21 mouse cellular contexts compared by ENCODE assay signal in genomic region chr2:113379639-113380038, GRCm38 (mm10). TPM values are rescaled to one million over a fixed set of nuclear protein-coding genes. Genes with fewer than 3 reads are reported as not detected.
DNase-seq lines count a peak whose midpoint lies in the region; ATAC-seq and TF ChIP-seq lines count a peak whose summit lies in the region.
"Had no signal": no experiment of that assay in that cellular context is flagged by ENCODE, and none has a peak within 500 bp of the region (broad histone marks: within the 10 kb centered on the region; RNA-seq: fewer than 3 reads in every experiment).

No protein-coding gene starts in this region.

- no peaks in the 10 kb centered on the region for H3K9me3 ChIP-seq in lung, embryonic 16.5 days (ENCODE audit: control insufficient read depth, low read length)
- H3K9me3 ChIP-seq: embryonic facial prominence, embryonic 12.5 days; forebrain, embryonic 12.5 days; hindbrain, embryonic 15.5 days; limb, embryonic 15.5 days; neural tube, embryonic 15.5 days had no signal

- no peak overlapping the region for H3K27ac ChIP-seq in lung, embryonic 16.5 days (ENCODE audit: low read length)
- H3K27ac ChIP-seq: embryonic facial prominence, embryonic 12.5 days; forebrain, embryonic 12.5 days; hindbrain, embryonic 15.5 days; limb, embryonic 15.5 days; liver, embryonic 14.5 days; neural tube, embryonic 15.5 days had no signal

- 0 out of 2 replicates have a peak, but pooled peaks have one; percentile 36 for ATAC-seq in lung, embryonic 16.5 days (ENCODE audit: low read depth)
- no peak for ATAC-seq in frontal cortex, adult (ENCODE audit: low TSS enrichment)

- no peak for TF ChIP-seq POLR2A in lung, adult 2 months (IDR thresholded peaks at IDR 0.05; ENCODE audit: borderline replicate concordance, extremely low read depth, low read depth, low read length)

- H3K4me2 ChIP-seq in lung, embryonic 16.5 days (ENCODE audit: low read depth, low read length) = no peak overlapping the region
- H3K4me2 ChIP-seq: embryonic facial prominence, embryonic 12.5 days; forebrain, embryonic 12.5 days; hindbrain, embryonic 15.5 days; limb, embryonic 15.5 days; midbrain, embryonic 11.5 days; neural tube, embryonic 15.5 days had no signal

- H3K36me3 ChIP-seq in lung, embryonic 16.5 days (ENCODE audit: control insufficient read depth, insufficient read depth, low read length) = no peaks in the 10 kb centered on the region
- H3K36me3 ChIP-seq: embryonic facial prominence, embryonic 12.5 days; forebrain, embryonic 12.5 days; hindbrain, embryonic 15.5 days; limb, embryonic 15.5 days; neural tube, embryonic 15.5 days had no signal

- no peak overlapping the region for H3K4me3 ChIP-seq in lung, embryonic 16.5 days (ENCODE audit: low read length)
- H3K4me3 ChIP-seq in lung, adult 2 months (replicated peaks; ENCODE audit: extremely low read depth, low read depth, low read length) = no peak overlapping the region
- H3K4me3 ChIP-seq: embryonic facial prominence, embryonic 12.5 days; forebrain, embryonic 12.5 days; hindbrain, embryonic 15.5 days; limb, embryonic 15.5 days; neural tube, embryonic 15.5 days had no signal

- DNase-seq in heart, adult 11 months = peak; percentile 36
- no peak for DNase-seq in heart, adult 8-10 months (ENCODE audit: low spot score)
- no peak for DNase-seq in lung, adult 2 months
- DNase-seq in kidney, postnatal 25 days = peak; percentile 82 to 88
- no peak for DNase-seq in spleen, postnatal 14 days (ENCODE audit: low spot score in 2 of 2)
- DNase-seq: adrenal gland, postnatal 14 days; cerebellum, adult 2 months; cerebellum, postnatal 25 days; gastrocnemius, postnatal 36 days; lung, postnatal 10 days; right cerebral cortex, adult 18-20 months had no signal

- no peaks in the 10 kb centered on the region; the same call in 1 of the 2 replicates for H3K4me1 ChIP-seq in lung, embryonic 16.5 days (replicated peaks; ENCODE audit: control insufficient read depth, insufficient read depth, low read length)
- H3K4me1 ChIP-seq in lung, adult 2 months (ENCODE audit: control insufficient read depth, insufficient read depth, low read length) = no peaks in the 10 kb centered on the region
- H3K4me1 ChIP-seq: embryonic facial prominence, embryonic 12.5 days; forebrain, embryonic 12.5 days; hindbrain, embryonic 15.5 days; limb, embryonic 15.5 days had no signal

- no peak for TF ChIP-seq CTCF in lung, adult 2 months (IDR thresholded peaks at IDR 0.05; ENCODE audit: insufficient read depth, low read length)

- no peaks in the 10 kb centered on the region for H3K27me3 ChIP-seq in lung, embryonic 16.5 days (ENCODE audit: control insufficient read depth, insufficient read depth, low read depth, low read length)
- H3K27me3 ChIP-seq: embryonic facial prominence, embryonic 12.5 days; forebrain, embryonic 12.5 days; hindbrain, embryonic 15.5 days; limb, embryonic 15.5 days; neural tube, embryonic 15.5 days had no signal

- no peak overlapping the region for H3K9ac ChIP-seq in lung, embryonic 16.5 days (ENCODE audit: low read length)
- H3K9ac ChIP-seq: embryonic facial prominence, embryonic 12.5 days; forebrain, embryonic 12.5 days; hindbrain, embryonic 15.5 days; limb, embryonic 15.5 days; liver, embryonic 14.5 days; neural tube, embryonic 15.5 days had no signal

- WGBS in lung, embryonic 16.5 days = 59% methylated on average over 1 of the region's 1 CpGs
- 63% methylated on average over 1 of the region's 1 CpGs for WGBS in lung, adult 2 months

RNA-seq across cellular contexts. Expression of gene Fmn1, which starts 52.1 kb away (rescaled TPM):
- total RNA-seq in heart, adult 8-10 months (2022) = 10 to 100 TPM; 28.2 to 36.2 (median 32.4) TPM
- 2.2 TPM in 2 replicates for polyA plus RNA-seq in lung, embryonic 16.5 days (2015; fragmentation: Nextera tagmentation; extraction: Ambion mirVana)
- polyA plus RNA-seq in lung, adult 2 months (2012; rRNA removed) = 1.00 and 1.3 TPM in 2 replicates
- total RNA-seq: hematopoietic stem cell, adult 5-6 weeks had no signal

Comparison
In these comparisons a context has a peak if more than half of its experiments do, and no peak if none do; other contexts are left out.
1. DNase-seq: peak in heart, adult 11 months (single experiment) and kidney, postnatal 25 days (2 of 2); none in heart, adult 8-10 months (single experiment), lung, adult 2 months (single experiment) and spleen, postnatal 14 days (0 of 2).